Mouse (Mus musculus) bone marrow, adult 2 months (tissue): ENCODE data around the gene Blcap.

Source experiments
- CTCF ChIP-seq: fragments of 200-500 bp; IDR thresholded peaks from 2 replicates; pipeline ENCODE4 v1.5.1; 2011; ENCODE audit warnings: low read length, control low read depth; ENCODE audit not compliant: control insufficient read depth, insufficient read depth
- POLR2A ChIP-seq: fragments of 200-500 bp; IDR thresholded peaks from 2 replicates; pipeline ENCODE4 v1.6.1; 2011; ENCODE audit warnings: low read depth, mild to moderate bottlenecking, control low read depth, low read length, borderline replicate concordance; ENCODE audit not compliant: control insufficient read depth

GRCm38 (mm10) chr2:157565898-157566259 lies 5.2 kb downstream of the Blcap start:
- no peak for TF ChIP-seq POLR2A
- no peak for TF ChIP-seq CTCF
